Mouse (Mus musculus) naive thymus-derived CD4-positive, alpha-beta T cell, adult 5 months (primary cell): ENCODE data around the gene 2810459M11Rik. TPM values are rescaled to one million over a fixed set of nuclear protein-coding genes. Genes with fewer than 3 reads are reported as not detected.

Experiments
- polyA plus RNA-seq: library from polyadenylated mRNA; unstranded; fragments of 100-300 nt; shearing (Covaris generic); gene quantifications from one replicate; pipeline ENCODE4 v1.2.1, GENCODE M21; 2017

Gene 2810459M11Rik
- polyA plus RNA-seq, result not detected

GRCm38 (mm10) chr1:86045848-86046805, at the start of gene 2810459M11Rik:
2810459M11Rik (plus strand) TSS chr1:86045863.

GRCm38 (mm10) chr1:86016516-86016915, 29.1 kb upstream of the 2810459M11Rik start, which contains the start of gene Spata3:
Spata3 (plus strand) TSS chr1:86016816.

GRCm38 (mm10) chr1:86064271-86064991, 18.8 kb downstream of the 2810459M11Rik start, which contains the start of gene Psmd1:
Psmd1 (plus strand) TSS chr1:86064387.

Other genes with a start within 250 kb of the 2810459M11Rik start
- 156 TPM for gene Itm2c, start 151.6 kb upstream of the 2810459M11Rik start, polyA plus RNA-seq
- gene 4933407L21Rik, start 117.4 kb upstream of the 2810459M11Rik start, polyA plus RNA-seq, result not detected
- gene Gpr55, start 84.9 kb upstream of the 2810459M11Rik start, polyA plus RNA-seq, result not detected
- gene Spata3, start 29.0 kb upstream of the 2810459M11Rik start, polyA plus RNA-seq, result not detected
- gene Psmd1, start 18.5 kb downstream of the 2810459M11Rik start, polyA plus RNA-seq, result 68.7 TPM
- not detected for gene Htr2b, start 66.1 kb downstream of the 2810459M11Rik start, polyA plus RNA-seq
- gene Gm21972, start 87.8 kb downstream of the 2810459M11Rik start, polyA plus RNA-seq, result not detected
- 4.9 TPM for gene Armc9, start 108.9 kb downstream of the 2810459M11Rik start, polyA plus RNA-seq